ENCODE assay signal across 9 mouse cellular contexts in the genomic region with DNA sequence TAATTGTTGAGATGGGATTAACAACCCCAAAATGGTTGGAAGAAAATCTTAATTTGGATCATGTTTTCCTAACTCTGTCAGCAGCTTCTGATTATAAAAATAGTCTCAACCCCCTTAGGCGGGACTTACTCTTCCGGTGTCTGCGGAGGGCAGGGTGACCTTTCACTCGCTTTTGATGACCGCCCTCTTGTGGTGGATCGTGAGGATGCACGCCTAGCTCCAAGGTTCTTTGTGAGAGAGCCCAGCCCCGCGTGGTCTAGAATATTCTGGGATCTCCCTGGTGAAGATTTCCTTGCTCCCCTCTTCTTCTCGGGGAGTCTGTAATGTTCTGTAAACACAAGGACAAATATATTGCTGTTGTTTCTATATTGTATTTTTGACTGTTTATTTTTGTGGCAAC. TPM values are rescaled to one million over a fixed set of nuclear protein-coding genes. Genes with fewer than 3 reads are reported as not detected.
A peak's percentile ranks its signal among the peaks of the same experiment; 100 is the strongest.
DNase-seq lines count a peak whose midpoint lies in the region; ATAC-seq and TF ChIP-seq lines count a peak whose summit lies in the region.
"Had no signal": no experiment of that assay in that cellular context is flagged by ENCODE, and none has a peak within 500 bp of the region (broad histone marks: within the 10 kb centered on the region; RNA-seq: fewer than 3 reads in every experiment).

No protein-coding gene starts in this region.

- H3K9me3 ChIP-seq in CH12.LX (replicated peaks; ENCODE audit: low read length) = peaks cover 6% of the 10 kb centered on the region
- H3K9me3 ChIP-seq in forebrain, embryonic 12.5 days = no peaks in the 10 kb centered on the region
- no peaks in the 10 kb centered on the region for H3K9me3 ChIP-seq in heart, postnatal 0 days (replicated peaks; ENCODE audit: control insufficient read depth, low read length)
- no peaks in the 10 kb centered on the region for H3K9me3 ChIP-seq in liver, embryonic 14.5 days (ENCODE audit: control insufficient read depth, low read length)
- no peaks in the 10 kb centered on the region for H3K9me3 ChIP-seq in neural tube, embryonic 11.5 days (ENCODE audit: control insufficient read depth, low read length)
- no peaks in the 10 kb centered on the region for H3K9me3 ChIP-seq in stomach, embryonic 16.5 days (replicated peaks; ENCODE audit: control insufficient read depth, low read length)

- no peaks in the 10 kb centered on the region for H3K27me3 ChIP-seq in CH12.LX (replicated peaks)
- no peaks in the 10 kb centered on the region for H3K27me3 ChIP-seq in forebrain, embryonic 12.5 days
- H3K27me3 ChIP-seq in heart, postnatal 0 days (ENCODE audit: control insufficient read depth, insufficient read depth, low read length) = no peaks in the 10 kb centered on the region
- no peaks in the 10 kb centered on the region; the same call in 1 of the 2 replicates for H3K27me3 ChIP-seq in liver, embryonic 14.5 days (ENCODE audit: control insufficient read depth, insufficient read depth, low read length)
- H3K27me3 ChIP-seq in neural tube, embryonic 11.5 days (ENCODE audit: control insufficient read depth, insufficient read depth, low read length) = no peaks in the 10 kb centered on the region
- H3K27me3 ChIP-seq in stomach, embryonic 16.5 days (ENCODE audit: control insufficient read depth, insufficient read depth, low read length) = no peaks in the 10 kb centered on the region

- in situ Hi-C loops in CH12.LX (cut with MboI; ENCODE audit: low pct_ligation_motif_present, low pct_unique_long_range_greater_than_20kb, low sequenced_read_pairs) = loop anchor here (5.0 kb wide), 1 partner anchor 213 kb away; no protein-coding TSS in a partner anchor

- 1% methylated on average over 10 of the region's 10 CpGs for WGBS in forebrain, embryonic 12.5 days
- under 1% methylated on average over 10 of the region's 10 CpGs for WGBS in heart, postnatal 0 days
- WGBS in liver, embryonic 14.5 days (ENCODE audit: insufficient replicate concordance) = under 1% methylated on average over 10 of the region's 10 CpGs
- 2% methylated on average over 10 of the region's 10 CpGs for WGBS in neural tube, embryonic 11.5 days
- WGBS in stomach, embryonic 16.5 days = under 1% methylated on average over 10 of the region's 10 CpGs

- peak overlapping the region in 1 of 3 experiments; percentile 38 for H3K4me3 ChIP-seq in CH12.LX (replicated peaks in 1 of 3; ENCODE audit: low read depth in 2 of 3, low read length in 2 of 3, poor library complexity in 1 of 3)
- H3K4me3 ChIP-seq in forebrain, embryonic 12.5 days (replicated peaks) = no peak overlapping the region
- no peak overlapping the region for H3K4me3 ChIP-seq in heart, postnatal 0 days (ENCODE audit: low read depth, low read length)
- peak overlapping the region in 1 of 2 experiments; percentile 9; a peak in 2 of 4 replicates for H3K4me3 ChIP-seq in liver, embryonic 14.5 days (ENCODE audit: insufficient read depth in 1 of 2, low read depth in 2 of 2, low read length in 2 of 2)
- H3K4me3 ChIP-seq in neural tube, embryonic 11.5 days (ENCODE audit: low read depth, low read length) = no peak overlapping the region
- peak overlapping the region; percentile 11; the same call in 1 of the 2 replicates for H3K4me3 ChIP-seq in stomach, embryonic 16.5 days (replicated peaks; ENCODE audit: low read length)

- peak overlapping the region; percentile 68; the same call in 1 of the 2 replicates for H3K4me2 ChIP-seq in CH12.LX (ENCODE audit: insufficient read depth, low read depth, poor library complexity, severe bottlenecking)
- no peak overlapping the region for H3K4me2 ChIP-seq in forebrain, embryonic 12.5 days
- peak overlapping the region; percentile 48 for H3K4me2 ChIP-seq in heart, postnatal 0 days (ENCODE audit: low read depth, low read length)
- peak overlapping the region; percentile 64 for H3K4me2 ChIP-seq in liver, embryonic 14.5 days (ENCODE audit: low read depth)
- no peak overlapping the region for H3K4me2 ChIP-seq in neural tube, embryonic 11.5 days (ENCODE audit: low read depth)
- peak overlapping the region; percentile 43 for H3K4me2 ChIP-seq in stomach, embryonic 16.5 days (ENCODE audit: low read depth, low read length)

- TF ChIP-seq EP300 in CH12.LX (IDR thresholded peaks at IDR 0.05; ENCODE audit: low read length) = no peak
- 0 out of 2 replicates have a peak, but pooled peaks have one; percentile 25 for TF ChIP-seq EP300 in heart, postnatal 0 days (IDR thresholded peaks at IDR 0.05; ENCODE audit: low read depth)
- 0 out of 2 replicates have a peak, but pooled peaks have one; percentile 2 for TF ChIP-seq EP300 in liver, embryonic 14.5 days (IDR thresholded peaks at IDR 0.05; ENCODE audit: low read depth)

- ATAC-seq in forebrain, embryonic 12.5 days (ENCODE audit: low FRiP score) = peak; percentile 90
- peak; percentile 96 for ATAC-seq in heart, postnatal 0 days (ENCODE audit: insufficient read depth, low read depth)
- ATAC-seq in liver, embryonic 14.5 days (ENCODE audit: insufficient read depth) = peak; percentile 80
- ATAC-seq in neural tube, embryonic 11.5 days (ENCODE audit: insufficient read depth, low FRiP score, low TSS enrichment) = peak; percentile 88
- peak; percentile 83; the same call in 1 of the 2 replicates for ATAC-seq in stomach, embryonic 16.5 days (ENCODE audit: insufficient read depth, low FRiP score)

- dilution Hi-C loops in CH12.LX (cut with MboI; ENCODE audit: extremely low pct_ligation_motif_present, extremely low pct_unique_long_range_greater_than_20kb, low sequenced_read_pairs) = no loop called here

- peak; percentile 98 for TF ChIP-seq RAD21 in CH12.LX (IDR thresholded peaks at IDR 0.05; ENCODE audit: low read depth, low read length)

- H3K9ac ChIP-seq in CH12.LX (ENCODE audit: insufficient read depth, low read depth) = no peak overlapping the region; the same call in 1 of the 2 replicates
- no peak overlapping the region for H3K9ac ChIP-seq in forebrain, embryonic 12.5 days
- H3K9ac ChIP-seq in heart, postnatal 0 days (replicated peaks; ENCODE audit: low read depth, low read length) = no peak overlapping the region
- peak overlapping the region; percentile 18; the same call in 1 of the 2 replicates for H3K9ac ChIP-seq in liver, embryonic 14.5 days (replicated peaks)
- no peak overlapping the region for H3K9ac ChIP-seq in neural tube, embryonic 11.5 days (ENCODE audit: low read length)
- H3K9ac ChIP-seq in stomach, embryonic 16.5 days (ENCODE audit: low read length) = no peak overlapping the region

- H3K36me3 ChIP-seq in CH12.LX (replicated peaks in 1 of 2; ENCODE audit: control insufficient read depth in 1 of 2, insufficient read depth in 1 of 2, low read length in 1 of 2) = no peaks in the 10 kb centered on the region
- H3K36me3 ChIP-seq in forebrain, embryonic 12.5 days (replicated peaks) = no peaks in the 10 kb centered on the region
- H3K36me3 ChIP-seq in heart, postnatal 0 days (replicated peaks; ENCODE audit: control insufficient read depth, insufficient read depth, low read length) = no peaks in the 10 kb centered on the region
- no peaks in the 10 kb centered on the region for H3K36me3 ChIP-seq in liver, embryonic 14.5 days (replicated peaks; ENCODE audit: control insufficient read depth, insufficient read depth, low read depth)
- H3K36me3 ChIP-seq in neural tube, embryonic 11.5 days (ENCODE audit: control insufficient read depth, insufficient read depth, low read length) = no peaks in the 10 kb centered on the region
- no peaks in the 10 kb centered on the region for H3K36me3 ChIP-seq in stomach, embryonic 16.5 days (ENCODE audit: control insufficient read depth, insufficient read depth, low read length)

- H3K27ac ChIP-seq in CH12.LX (ENCODE audit: insufficient read depth, low read depth) = no peak overlapping the region
- no peak overlapping the region for H3K27ac ChIP-seq in forebrain, embryonic 12.5 days
- no peak overlapping the region; the same call in 1 of the 2 replicates for H3K27ac ChIP-seq in heart, postnatal 0 days (ENCODE audit: low read depth)
- no peak overlapping the region for H3K27ac ChIP-seq in liver, embryonic 14.5 days
- no peak overlapping the region for H3K27ac ChIP-seq in neural tube, embryonic 11.5 days (ENCODE audit: low read depth, low read length)
- no peak overlapping the region for H3K27ac ChIP-seq in stomach, embryonic 16.5 days (ENCODE audit: low read length)
- H3K27ac ChIP-seq: macrophage had no signal

- DNase-seq in CH12.LX (ENCODE audit: extremely low read depth) = peak; percentile 94
- peak; percentile 95 for DNase-seq in c-Kit-positive CD71-positive TER-119-positive erythroid progenitor cells, embryonic 14.5 days (ENCODE audit: low spot score)
- peak; percentile 91 for DNase-seq in heart, postnatal 0 days (ENCODE audit: low spot score)
- DNase-seq in kidney, postnatal 36 days = peak; percentile 85 to 92
- DNase-seq in liver, embryonic 14.5 days (ENCODE audit: low read depth in 3 of 3, low spot score in 3 of 3) = peak; percentile 82 to 90 (median 85)
- peak; percentile 94 for DNase-seq in neural tube, embryonic 11.5 days (ENCODE audit: low spot score)

- peak; percentile 33; the same call in 1 of the 2 replicates for TF ChIP-seq POLR2A in CH12.LX (IDR thresholded peaks at IDR 0.05; ENCODE audit: low read depth, low read length)

- peaks cover 0 to 9% of the 10 kb centered on the region in 2 experiments; a peak in 1 of 4 replicates for H3K4me1 ChIP-seq in CH12.LX (ENCODE audit: control insufficient read depth in 1 of 2, insufficient read depth in 2 of 2)
- H3K4me1 ChIP-seq in forebrain, embryonic 12.5 days = peaks cover 5% of the 10 kb centered on the region
- H3K4me1 ChIP-seq in heart, postnatal 0 days (ENCODE audit: control insufficient read depth, insufficient read depth) = peaks cover 7% of the 10 kb centered on the region
- peaks cover 14 to 18% of the 10 kb centered on the region in 2 experiments for H3K4me1 ChIP-seq in liver, embryonic 14.5 days (replicated peaks; ENCODE audit: control insufficient read depth in 2 of 2, insufficient read depth in 2 of 2, low read length in 1 of 2)
- H3K4me1 ChIP-seq in neural tube, embryonic 11.5 days (ENCODE audit: control insufficient read depth, insufficient read depth, low read length) = no peaks in the 10 kb centered on the region
- no peaks in the 10 kb centered on the region for H3K4me1 ChIP-seq in stomach, embryonic 16.5 days (ENCODE audit: control insufficient read depth, insufficient read depth, low read length)

- H3K79me2 ChIP-seq in CH12.LX (replicated peaks; ENCODE audit: control insufficient read depth, extremely low read depth, insufficient read depth, poor library complexity, severe bottlenecking) = no peaks in the 10 kb centered on the region

- peak; percentile 48 to 96 for TF ChIP-seq CTCF in CH12.LX (conservative IDR thresholded peaks at IDR 0.05 in 1 of 2, IDR thresholded peaks at IDR 0.05 in 1 of 2; ENCODE audit: low read depth in 2 of 2, low read length in 2 of 2)
- peak; percentile 96 for TF ChIP-seq CTCF in heart, postnatal 0 days (IDR thresholded peaks at IDR 0.05; ENCODE audit: low read depth)
- peak; percentile 98 for TF ChIP-seq CTCF in liver, embryonic 14.5 days (IDR thresholded peaks at IDR 0.05; ENCODE audit: low read depth)

RNA-seq across cellular contexts. Expression of gene Mboat1, which starts 51.3 kb away (rescaled TPM):
- total RNA-seq in CH12.LX (2012; rRNA removed) (2.9 and 3.3 TPM in 2 replicates), CH12.LX (2014; rRNA removed) (0.23 and 0.63 TPM in 2 replicates)
- polyA plus RNA-seq in CH12.LX (2012; ENCODE audit: insufficient read length, low read depth) = 0.48 and 0.53 TPM in 2 replicates
- polyA plus RNA-seq in forebrain, embryonic 12.5 days (2016; fragmentation: Nextera tagmentation; extraction: Ambion mirVana) = 4.7 and 5.1 TPM in 2 replicates
- total RNA-seq in heart, postnatal 0 days (2014; rRNA removed; ENCODE audit: low replicate concordance) = 1.0 and 1.4 TPM in 2 replicates
- 1.6 TPM in 2 replicates for polyA plus RNA-seq in heart, postnatal 0 days (2015; fragmentation: Nextera tagmentation; extraction: Ambion mirVana)
- polyA plus RNA-seq in liver, embryonic 14.5 days (2012; rRNA removed) = 0.60 and 0.65 TPM in 2 replicates
- polyA plus RNA-seq in liver, embryonic 14.5 days (2014; fragmentation: Nextera tagmentation; extraction: Ambion mirVana) = 1.2 and 1.4 TPM in 2 replicates
- polyA plus RNA-seq in neural tube, embryonic 11.5 days (2014; fragmentation: Nextera tagmentation; extraction: Ambion mirVana) = 4.1 and 4.8 TPM in 2 replicates
- 68.9 and 91.5 TPM in 2 replicates for polyA plus RNA-seq in stomach, embryonic 16.5 days (2015; fragmentation: Nextera tagmentation; extraction: Ambion mirVana)

Comparison
In these comparisons a context has a peak if more than half of its experiments do, and no peak if none do; other contexts are left out.
1. H3K4me2 ChIP-seq: peak in CH12.LX (single experiment), heart, postnatal 0 days (single experiment), liver, embryonic 14.5 days (single experiment) and stomach, embryonic 16.5 days (single experiment); none in forebrain, embryonic 12.5 days (single experiment) and neural tube, embryonic 11.5 days (single experiment).
2. RNA of gene Mboat1, which starts 51.3 kb away (polyA plus RNA-seq): 68.9 to 91.5 TPM in stomach, embryonic 16.5 days; 4.7 to 5.1 TPM in forebrain, embryonic 12.5 days, 4.1 to 4.8 TPM in neural tube, embryonic 11.5 days, 1.6 TPM in heart, postnatal 0 days, 0.60 to 1.4 TPM in liver, embryonic 14.5 days and 0.48 to 0.53 TPM in CH12.LX; every median in the first group is over 10 times any median in the second.
3. Peak in every context shown above with its lines, with median percentiles within 50 percentile points of each other: DNase-seq, CTCF ChIP-seq and ATAC-seq.